Mouse (Mus musculus): ENCODE measurements around the gene Galr2. TPM values are rescaled to one million over a fixed set of nuclear protein-coding genes. Genes with fewer than 3 reads are reported as not detected.

Galr2 gene
- 0.10 and 0.14 TPM in 2 replicates for polyA plus RNA-seq (2015; fragmentation: Nextera tagmentation; extraction: Ambion mirVana)

- H3K4me1 ChIP-seq (replicated peaks; ENCODE audit: control insufficient read depth, insufficient read depth, low read length): peaks cover 14% of the 10 kb centered on the region
- WGBS: 6% methylated on average over 48 of the region's 48 CpGs
- H3K27me3 ChIP-seq (replicated peaks; ENCODE audit: control insufficient read depth, insufficient read depth, low read length): peaks cover 56% of the 10 kb centered on the region
- H3K9me3 ChIP-seq (ENCODE audit: control insufficient read depth, low read length): no peaks in the 10 kb centered on the region
- peak within 1 kb of the TSS; percentile 15; the same call in 1 of the 2 replicates for H3K9ac ChIP-seq (replicated peaks; ENCODE audit: low read depth, low read length)
- no peak for ATAC-seq
- H3K4me2 ChIP-seq (ENCODE audit: low read length): peak within 1 kb of the TSS; percentile 48
- no peak within 1 kb of the TSS for H3K27ac ChIP-seq (ENCODE audit: low read length)
- H3K36me3 ChIP-seq (ENCODE audit: control insufficient read depth, insufficient read depth): no peaks in the 10 kb centered on the region
- H3K4me3 ChIP-seq (replicated peaks; ENCODE audit: low read length): peak within 1 kb of the TSS; percentile 33
Measured at GRCm38 (mm10) chr11:116280751-116281663, at the start of gene Galr2. Gene Galr2, plus strand, starts transcription at chr11:116280939.

- Histone ChIP-seq H3K27ac (ENCODE audit: low read length) (no peak overlapping the region), H3K27me3 (replicated peaks; ENCODE audit: control insufficient read depth, insufficient read depth, low read length) (peaks cover 2% of the 10 kb centered on the region; the same call in 1 of the 2 replicates), H3K4me1 (replicated peaks; ENCODE audit: control insufficient read depth, insufficient read depth, low read length) (no peaks in the 10 kb centered on the region), H3K36me3 (ENCODE audit: control insufficient read depth, insufficient read depth) (no peaks in the 10 kb centered on the region), H3K9ac (replicated peaks; ENCODE audit: low read depth, low read length) (peak overlapping the region; percentile 15; the same call in 1 of the 2 replicates), H3K9me3 (ENCODE audit: control insufficient read depth, low read length) (no peaks in the 10 kb centered on the region), H3K4me3 (replicated peaks; ENCODE audit: low read length) (no peak overlapping the region), H3K4me2 (ENCODE audit: low read length) (no peak overlapping the region)
- WGBS: 21% methylated on average over 17 of the region's 17 CpGs
- ATAC-seq: no peak
Measured at GRCm38 (mm10) chr11:116232427-116232826, 48.3 kb upstream of the Galr2 start.

GRCm38 (mm10) chr11:116234901-116235300, 45.8 kb upstream of the Galr2 start:
- Histone ChIP-seq H3K9ac (replicated peaks; ENCODE audit: low read depth, low read length) (no peak overlapping the region), H3K36me3 (ENCODE audit: control insufficient read depth, insufficient read depth) (no peaks in the 10 kb centered on the region), H3K4me3 (replicated peaks; ENCODE audit: low read length) (no peak overlapping the region), H3K4me1 (replicated peaks; ENCODE audit: control insufficient read depth, insufficient read depth, low read length) (no peaks in the 10 kb centered on the region), H3K27me3 (replicated peaks; ENCODE audit: control insufficient read depth, insufficient read depth, low read length) (peaks cover 11% of the 10 kb centered on the region), H3K27ac (ENCODE audit: low read length) (no peak overlapping the region), H3K9me3 (ENCODE audit: control insufficient read depth, low read length) (no peaks in the 10 kb centered on the region), H3K4me2 (ENCODE audit: low read length) (no peak overlapping the region)
- no peak for ATAC-seq
- WGBS: 84% methylated on average over 8 of the region's 8 CpGs

GRCm38 (mm10) chr11:116237742-116238395, 42.9 kb upstream of the Galr2 start, which contains the start of gene Evpl:
Gene Evpl, minus strand, starts transcription at chr11:116238077.
- Histone ChIP-seq H3K4me1 (replicated peaks; ENCODE audit: control insufficient read depth, insufficient read depth, low read length) (no peaks in the 10 kb centered on the region), H3K27me3 (replicated peaks; ENCODE audit: control insufficient read depth, insufficient read depth, low read length) (peaks cover 11% of the 10 kb centered on the region), H3K36me3 (ENCODE audit: control insufficient read depth, insufficient read depth) (no peaks in the 10 kb centered on the region), H3K4me3 (replicated peaks; ENCODE audit: low read length) (no peak within 1 kb of the TSS), H3K9ac (replicated peaks; ENCODE audit: low read depth, low read length) (no peak within 1 kb of the TSS), H3K4me2 (ENCODE audit: low read length) (no peak within 1 kb of the TSS), H3K9me3 (ENCODE audit: control insufficient read depth, low read length) (no peaks in the 10 kb centered on the region), H3K27ac (ENCODE audit: low read length) (no peak within 1 kb of the TSS)
- no peak for ATAC-seq
- WGBS: 13% methylated on average over 26 of the region's 31 CpGs

GRCm38 (mm10) chr11:116239797-116240196, 40.9 kb upstream of the Galr2 start:
- peaks cover 11% of the 10 kb centered on the region for H3K27me3 ChIP-seq (replicated peaks; ENCODE audit: control insufficient read depth, insufficient read depth, low read length)
- no peak overlapping the region for H3K4me2 ChIP-seq (ENCODE audit: low read length)
- no peaks in the 10 kb centered on the region for H3K4me1 ChIP-seq (replicated peaks; ENCODE audit: control insufficient read depth, insufficient read depth, low read length)
- no peak overlapping the region for H3K4me3 ChIP-seq (replicated peaks; ENCODE audit: low read length)
- H3K27ac ChIP-seq (ENCODE audit: low read length): no peak overlapping the region
- H3K9ac ChIP-seq (replicated peaks; ENCODE audit: low read depth, low read length): no peak overlapping the region
- no peak for ATAC-seq
- peaks cover 3% of the 10 kb centered on the region; the same call in 1 of the 2 replicates for H3K36me3 ChIP-seq (ENCODE audit: control insufficient read depth, insufficient read depth)
- WGBS: 13% methylated on average over 7 of the region's 7 CpGs
- H3K9me3 ChIP-seq (ENCODE audit: control insufficient read depth, low read length): no peaks in the 10 kb centered on the region

- H3K9me3 ChIP-seq (ENCODE audit: control insufficient read depth, low read length): no peaks in the 10 kb centered on the region
- WGBS: 75% methylated on average over 12 of the region's 12 CpGs
- no peak overlapping the region for H3K9ac ChIP-seq (replicated peaks; ENCODE audit: low read depth, low read length)
Measured at GRCm38 (mm10) chr11:116241744-116242235, 38.9 kb upstream of the Galr2 start.

GRCm38 (mm10) chr11:116244580-116244979, 36.2 kb upstream of the Galr2 start:
- Histone ChIP-seq H3K4me3 (replicated peaks; ENCODE audit: low read length) (no peak overlapping the region), H3K9me3 (ENCODE audit: control insufficient read depth, low read length) (no peaks in the 10 kb centered on the region), H3K9ac (replicated peaks; ENCODE audit: low read depth, low read length) (no peak overlapping the region), H3K27ac (ENCODE audit: low read length) (no peak overlapping the region), H3K4me1 (replicated peaks; ENCODE audit: control insufficient read depth, insufficient read depth, low read length) (no peaks in the 10 kb centered on the region), H3K27me3 (replicated peaks; ENCODE audit: control insufficient read depth, insufficient read depth, low read length) (no peaks in the 10 kb centered on the region), H3K4me2 (ENCODE audit: low read length) (no peak overlapping the region), H3K36me3 (ENCODE audit: control insufficient read depth, insufficient read depth) (peaks cover 33% of the 10 kb centered on the region)
- 88% methylated on average over 8 of the region's 8 CpGs for WGBS
- no peak for ATAC-seq

More at GRCm38 (mm10) chr11:116241744-116242235, 38.9 kb upstream of the Galr2 start:
- H3K27ac ChIP-seq (ENCODE audit: low read length): no peak overlapping the region
- H3K27me3 ChIP-seq (replicated peaks; ENCODE audit: control insufficient read depth, insufficient read depth, low read length): peaks cover 11% of the 10 kb centered on the region
- no peaks in the 10 kb centered on the region for H3K4me1 ChIP-seq (replicated peaks; ENCODE audit: control insufficient read depth, insufficient read depth, low read length)
- H3K36me3 ChIP-seq (ENCODE audit: control insufficient read depth, insufficient read depth): peaks cover 18% of the 10 kb centered on the region
- H3K4me3 ChIP-seq (replicated peaks; ENCODE audit: low read length): no peak overlapping the region
- ATAC-seq: no peak
- no peak overlapping the region for H3K4me2 ChIP-seq (ENCODE audit: low read length)

GRCm38 (mm10) chr11:116245616-116246015, 35.1 kb upstream of the Galr2 start:
- Histone ChIP-seq H3K4me3 (replicated peaks; ENCODE audit: low read length) (no peak overlapping the region), H3K9ac (replicated peaks; ENCODE audit: low read depth, low read length) (no peak overlapping the region), H3K4me1 (replicated peaks; ENCODE audit: control insufficient read depth, insufficient read depth, low read length) (no peaks in the 10 kb centered on the region), H3K9me3 (ENCODE audit: control insufficient read depth, low read length) (no peaks in the 10 kb centered on the region), H3K27me3 (replicated peaks; ENCODE audit: control insufficient read depth, insufficient read depth, low read length) (no peaks in the 10 kb centered on the region), H3K27ac (ENCODE audit: low read length) (no peak overlapping the region), H3K36me3 (ENCODE audit: control insufficient read depth, insufficient read depth) (peaks cover 43% of the 10 kb centered on the region), H3K4me2 (ENCODE audit: low read length) (no peak overlapping the region)
- WGBS: 74% methylated on average over 6 of the region's 6 CpGs
- no peak for ATAC-seq

Measured in forebrain, embryonic 16.5 days (tissue).